Mouse (Mus musculus) kidney, adult 11 months (tissue): ENCODE results near the gene Filip1l.
A peak's percentile ranks its signal among the peaks of the same experiment; 100 is the strongest.

Experiments
- DNase-seq: peaks from one replicate; pipeline ENCODE4 v3.0.0; 2022

Gene Filip1l

DNA sequence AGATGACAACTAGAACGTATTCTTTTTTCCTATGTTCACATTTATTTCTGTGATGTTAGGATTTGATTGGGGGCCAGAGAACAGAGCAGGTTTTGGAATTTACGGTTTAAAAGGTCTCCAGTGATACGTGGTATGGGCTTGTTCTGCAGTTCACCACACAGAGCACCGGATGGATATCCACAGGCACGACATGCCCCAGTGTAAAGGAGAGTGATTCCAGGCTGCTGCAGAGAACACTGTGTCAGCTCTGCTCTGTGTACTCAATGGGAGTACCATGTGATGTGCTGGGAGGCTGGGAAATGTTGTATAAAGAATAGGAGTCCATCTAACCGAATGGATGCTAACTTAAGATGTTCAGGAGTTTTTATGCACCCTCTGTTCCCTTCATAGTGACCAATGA, 1.0 kb downstream of the Filip1l start:
- DNase-seq, result no peak

DNA sequence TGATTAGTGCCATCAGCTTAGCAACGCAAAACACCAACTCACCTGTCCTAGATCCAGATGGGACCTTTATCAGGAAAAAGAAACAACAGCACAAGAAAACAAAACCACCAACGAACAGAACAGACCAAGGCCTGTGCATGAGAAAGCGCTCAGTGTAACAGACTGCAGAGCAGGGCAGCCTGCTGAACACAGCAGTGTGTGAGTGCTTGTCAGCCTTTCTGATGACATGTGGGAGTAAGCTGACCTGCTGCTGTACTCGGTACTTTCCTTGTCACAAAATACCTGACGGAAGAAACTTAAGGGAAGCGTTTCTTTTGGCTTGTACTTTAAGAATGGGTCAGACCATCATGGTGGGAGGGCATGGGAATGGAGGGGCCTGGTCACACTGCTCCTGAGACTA, 3.6 kb downstream of the Filip1l start:
- DNase-seq, result no peak

DNA sequence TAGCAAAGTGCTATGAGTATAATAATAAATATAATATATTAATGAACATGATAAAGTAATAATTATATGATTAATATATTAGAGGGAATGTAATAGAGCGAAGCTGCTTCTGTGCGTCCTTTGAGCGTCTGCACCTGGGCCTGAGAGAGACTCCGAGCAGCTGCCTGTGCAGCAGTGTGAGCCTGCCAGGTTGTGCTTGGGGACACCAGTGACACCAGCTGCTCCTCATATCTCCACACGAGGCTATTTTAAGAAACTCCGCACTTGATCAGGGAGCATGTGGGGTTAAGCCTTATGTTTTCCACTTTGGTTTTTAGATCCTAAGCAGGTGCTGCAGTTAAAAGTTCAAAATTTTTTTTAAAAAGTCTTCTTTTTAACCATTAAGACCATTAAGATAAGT, 4.1 kb downstream of the Filip1l start:
- DNase-seq, result no peak

DNA sequence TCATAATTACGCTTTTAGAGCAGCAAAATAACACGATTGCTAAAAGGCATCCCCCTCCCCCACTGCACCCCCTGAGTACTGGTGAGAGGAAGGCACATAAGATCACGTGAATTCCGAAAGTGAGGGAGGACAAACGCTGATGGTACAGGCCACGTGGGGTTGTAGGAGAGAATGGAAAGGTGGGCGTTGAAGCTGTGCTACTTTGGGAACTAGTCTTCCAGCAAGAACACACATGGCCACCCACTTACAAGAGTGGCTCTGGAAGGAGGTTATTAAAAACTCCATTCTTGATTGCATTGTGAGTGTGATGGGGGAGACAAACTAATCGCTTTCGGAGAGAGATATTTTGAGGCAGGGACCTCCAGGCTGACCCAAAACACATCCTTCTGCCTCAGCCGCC, 6.4 kb downstream of the Filip1l start:
- DNase-seq, result no peak

DNA sequence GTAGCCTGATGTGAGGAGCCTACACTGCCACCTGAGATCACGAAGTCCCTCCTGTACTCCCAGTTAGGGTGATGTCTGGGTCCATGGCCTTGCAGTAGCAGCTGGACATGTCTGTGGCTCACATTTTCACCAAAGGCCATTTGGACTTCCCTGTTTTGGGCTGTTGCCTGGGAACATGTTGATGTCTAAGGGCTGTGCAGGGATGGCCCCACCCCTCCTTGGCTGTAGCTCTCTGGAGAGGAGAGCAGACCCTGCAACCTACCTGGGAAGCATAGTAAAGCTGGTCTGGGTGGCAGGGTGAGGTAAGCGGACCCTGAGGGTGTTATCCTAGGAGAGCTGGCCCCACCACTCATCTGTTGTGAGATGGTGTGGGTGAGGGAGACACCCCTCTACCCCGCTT, 7.9 kb downstream of the Filip1l start:
- no peak for DNase-seq

DNA sequence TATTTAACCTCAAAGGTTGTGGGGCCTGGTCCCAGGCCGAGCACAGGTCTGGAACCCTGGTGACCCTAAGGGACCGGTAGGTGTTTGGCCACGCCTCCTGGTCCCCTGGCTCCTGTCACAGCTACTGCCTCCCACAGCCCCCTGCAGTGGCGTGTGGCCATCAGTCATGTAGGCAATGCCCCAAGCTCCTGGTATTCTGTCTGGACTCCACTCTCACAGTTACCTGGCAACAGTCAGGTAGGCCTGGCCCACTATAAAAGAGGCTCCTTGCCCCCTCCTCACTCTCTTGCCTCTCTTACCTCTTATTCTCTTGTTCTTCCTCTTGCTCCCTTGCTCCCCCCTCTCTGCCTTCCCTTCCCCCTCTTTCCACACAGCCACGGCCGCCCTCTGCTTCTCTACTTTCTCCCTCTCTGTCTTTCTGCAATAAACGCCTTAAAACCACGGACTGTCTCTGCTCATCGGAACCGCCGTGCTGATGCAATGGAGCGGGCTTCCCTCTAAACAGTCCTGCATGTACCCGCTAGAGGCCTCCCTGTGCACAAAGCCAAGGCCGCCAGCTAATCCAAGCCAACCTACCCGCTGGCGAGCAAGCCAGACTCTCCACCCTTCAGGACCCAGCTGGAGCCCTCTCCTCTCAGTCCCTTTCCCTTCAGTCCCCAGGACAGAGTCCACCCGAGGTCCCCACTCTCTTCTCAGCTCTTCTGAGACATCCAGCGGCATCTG, 9.9 kb downstream of the Filip1l start:
- no peak for DNase-seq

DNA sequence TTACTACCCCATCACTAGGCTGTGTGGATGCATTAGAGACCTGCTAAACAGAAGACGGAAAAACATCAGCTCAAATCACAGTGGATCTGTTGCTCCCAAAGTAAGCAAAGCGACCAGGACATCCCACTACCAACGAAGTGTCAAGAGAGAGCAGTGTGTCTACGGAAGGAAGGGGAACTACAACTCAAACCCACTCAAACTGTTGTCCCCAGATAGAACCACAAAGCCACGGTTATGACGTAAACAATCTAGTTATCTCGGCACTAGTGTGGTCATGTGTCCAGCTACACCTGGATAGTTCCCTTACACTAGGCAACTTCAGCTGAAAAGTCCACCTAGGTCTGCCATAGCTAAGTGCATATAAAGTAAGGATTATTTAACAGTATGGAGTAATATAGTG, 11.6 kb downstream of the Filip1l start:
- DNase-seq, result no peak

DNA sequence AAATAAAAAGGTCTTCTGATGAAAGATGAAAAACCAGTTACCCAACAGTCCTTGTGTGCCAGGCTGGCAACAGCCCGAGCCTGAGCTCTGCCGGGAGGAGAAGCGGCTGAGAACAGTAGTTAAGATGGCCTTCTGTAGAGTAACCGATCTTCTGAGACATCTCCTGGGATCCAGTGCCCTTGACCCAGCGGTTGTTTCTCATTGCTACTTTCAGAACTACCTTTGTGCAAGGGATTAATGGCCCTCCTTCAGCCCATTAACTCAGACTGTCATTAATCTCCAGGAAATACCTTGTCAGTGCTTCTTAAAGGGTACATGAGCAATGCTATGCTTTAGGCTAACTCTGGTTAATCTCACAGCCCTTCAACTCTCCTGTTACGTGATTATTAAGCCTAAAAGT, 13.2 kb downstream of the Filip1l start:
- no peak for DNase-seq

DNA sequence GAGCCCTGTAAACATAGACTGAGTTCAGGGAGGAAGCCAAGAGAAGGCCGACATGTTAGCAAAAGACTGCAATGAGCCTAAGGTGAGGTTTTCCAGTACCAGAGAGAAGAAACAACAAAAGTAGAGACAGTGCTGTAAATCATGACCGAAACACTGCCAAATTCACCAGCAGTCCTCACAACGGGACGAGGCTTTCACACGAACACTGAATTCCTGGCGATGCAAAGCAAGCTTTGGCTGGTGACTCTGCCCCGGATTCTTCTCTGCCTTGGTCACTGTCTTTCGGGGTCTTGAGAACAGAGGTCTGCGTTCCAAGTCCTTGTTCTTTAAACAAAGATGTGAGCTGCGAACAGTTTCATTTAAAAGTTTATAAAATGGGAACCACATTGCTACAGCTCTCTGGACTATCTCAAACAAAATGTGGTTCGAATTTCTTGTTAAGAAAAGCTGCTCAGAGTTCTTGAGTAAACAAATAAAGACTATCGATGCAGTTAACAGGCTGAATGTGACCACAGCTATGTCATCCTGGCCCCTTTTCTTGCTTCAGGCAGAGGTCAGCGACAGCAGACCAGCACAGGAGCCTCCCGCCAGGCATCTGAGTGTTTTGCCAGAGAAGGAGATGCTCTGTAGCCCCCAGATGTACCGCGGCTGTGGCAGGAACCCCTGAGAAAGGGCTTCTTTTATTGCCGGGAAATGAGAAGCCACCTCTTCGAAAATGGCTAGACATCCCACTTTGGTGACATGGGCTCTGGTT, 14.2 kb downstream of the Filip1l start:
- DNase-seq, result no peak

DNA sequence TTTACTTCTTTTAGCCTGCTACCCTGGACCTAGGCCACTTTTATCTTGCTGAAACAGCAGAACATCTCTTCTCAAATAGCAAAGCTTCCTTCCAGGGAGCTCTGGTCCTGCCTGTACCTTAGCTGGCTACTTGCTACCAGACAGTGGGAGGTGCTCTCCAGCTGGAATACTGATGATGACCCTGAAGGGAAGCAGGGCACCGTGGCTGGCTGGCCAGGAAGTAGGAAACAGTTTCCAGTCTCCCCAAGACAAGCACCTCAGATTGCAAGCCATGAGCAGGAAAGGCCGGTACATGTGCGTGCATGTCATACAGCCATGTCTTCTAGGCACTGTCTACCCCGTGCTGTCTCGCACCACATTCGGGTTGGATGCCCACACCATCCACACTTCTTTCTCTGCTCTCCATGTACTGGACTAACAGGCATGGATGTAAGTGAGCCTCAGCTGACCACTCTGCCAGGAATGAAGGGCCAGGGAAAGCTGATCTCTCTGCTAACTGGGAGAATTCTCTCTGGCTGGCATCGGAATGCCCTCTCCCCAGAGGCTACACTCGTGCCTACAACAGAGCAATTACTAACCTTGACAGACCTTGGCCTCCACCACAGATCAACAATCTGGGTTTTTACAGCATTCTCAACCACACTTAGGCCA, 17.1 kb downstream of the Filip1l start:
- DNase-seq, result peak; percentile 42

DNA sequence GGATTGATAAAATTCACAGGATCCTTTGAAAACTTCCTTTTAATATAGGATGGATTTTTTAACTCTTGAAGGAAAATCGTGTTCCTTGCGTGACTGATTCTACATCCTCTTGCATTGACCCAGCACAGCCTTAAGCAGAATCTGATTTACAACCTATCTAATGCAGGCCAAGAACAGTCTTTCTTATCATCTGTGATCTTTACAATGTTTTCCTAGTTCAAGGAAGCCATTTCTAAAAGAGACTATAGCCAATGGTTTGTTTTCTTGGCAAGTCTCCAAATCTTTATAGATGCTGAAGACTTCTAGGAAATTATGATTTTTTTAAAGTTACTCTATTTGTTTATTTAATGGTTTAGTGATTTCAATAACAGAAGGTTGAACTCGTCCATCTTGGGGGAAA, 19.3 kb downstream of the Filip1l start:
- no peak for DNase-seq

DNA sequence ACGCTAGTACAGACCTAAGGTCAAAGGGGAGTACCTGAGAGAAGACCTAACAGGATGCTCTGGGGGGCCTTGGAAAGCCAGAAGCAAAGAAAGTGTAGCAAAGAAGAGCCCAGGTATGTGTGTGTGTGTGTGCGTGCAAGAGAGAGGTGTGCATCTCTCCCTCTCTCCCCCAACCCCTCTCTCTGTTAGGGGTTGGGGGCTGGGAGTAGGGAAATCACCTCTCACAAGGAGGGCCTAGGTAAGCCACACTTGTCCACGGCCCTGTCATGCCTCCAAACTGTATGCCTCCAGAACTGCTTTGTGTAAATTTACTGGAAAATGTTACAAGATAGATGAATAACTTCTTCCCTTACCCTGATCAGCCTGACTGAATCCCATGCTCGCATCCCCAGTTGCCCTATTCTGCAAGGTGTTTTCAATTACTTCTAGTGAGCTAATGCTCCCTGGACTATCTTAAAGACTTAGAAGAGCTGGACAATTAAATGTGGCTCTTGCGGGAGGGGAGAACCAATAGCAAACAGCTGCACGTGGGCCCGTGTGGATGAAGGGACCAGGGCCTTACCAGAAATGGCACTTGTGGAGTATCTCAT, 22.4 kb downstream of the Filip1l start:
- no peak for DNase-seq

DNA sequence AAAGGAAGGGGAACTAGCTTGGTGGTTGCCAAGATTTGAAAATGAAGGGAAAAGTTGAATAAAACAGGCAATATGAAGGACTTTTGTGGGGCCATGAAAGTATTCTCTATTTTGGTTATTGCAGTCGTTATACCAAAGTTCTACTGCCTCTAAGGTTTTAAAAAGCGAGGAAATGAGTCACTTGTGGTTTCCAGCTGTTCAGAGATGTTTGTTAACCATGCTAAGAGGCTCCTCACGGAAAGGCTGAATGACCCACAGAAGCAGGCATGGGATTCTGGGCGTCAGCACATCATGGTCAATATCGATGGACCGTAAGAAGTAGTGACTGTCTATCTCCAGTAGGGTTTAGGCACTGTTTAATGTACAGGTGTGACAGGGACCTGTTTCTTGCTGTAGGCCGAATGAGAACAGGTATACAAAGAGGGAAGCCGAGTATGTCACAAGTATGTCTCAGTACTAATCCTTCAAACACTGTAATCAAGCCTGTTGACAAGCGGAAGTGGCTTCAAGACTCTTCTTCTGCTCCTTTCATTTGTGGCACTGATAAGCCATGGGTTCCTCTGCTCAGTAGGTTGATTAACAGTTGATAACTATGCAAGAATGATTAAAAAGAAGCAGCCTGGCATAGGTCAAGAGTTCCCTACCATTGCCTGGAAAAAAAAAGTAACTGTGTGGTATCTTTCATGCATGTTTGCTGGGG, 25.9 kb downstream of the Filip1l start:
- no peak for DNase-seq

DNA sequence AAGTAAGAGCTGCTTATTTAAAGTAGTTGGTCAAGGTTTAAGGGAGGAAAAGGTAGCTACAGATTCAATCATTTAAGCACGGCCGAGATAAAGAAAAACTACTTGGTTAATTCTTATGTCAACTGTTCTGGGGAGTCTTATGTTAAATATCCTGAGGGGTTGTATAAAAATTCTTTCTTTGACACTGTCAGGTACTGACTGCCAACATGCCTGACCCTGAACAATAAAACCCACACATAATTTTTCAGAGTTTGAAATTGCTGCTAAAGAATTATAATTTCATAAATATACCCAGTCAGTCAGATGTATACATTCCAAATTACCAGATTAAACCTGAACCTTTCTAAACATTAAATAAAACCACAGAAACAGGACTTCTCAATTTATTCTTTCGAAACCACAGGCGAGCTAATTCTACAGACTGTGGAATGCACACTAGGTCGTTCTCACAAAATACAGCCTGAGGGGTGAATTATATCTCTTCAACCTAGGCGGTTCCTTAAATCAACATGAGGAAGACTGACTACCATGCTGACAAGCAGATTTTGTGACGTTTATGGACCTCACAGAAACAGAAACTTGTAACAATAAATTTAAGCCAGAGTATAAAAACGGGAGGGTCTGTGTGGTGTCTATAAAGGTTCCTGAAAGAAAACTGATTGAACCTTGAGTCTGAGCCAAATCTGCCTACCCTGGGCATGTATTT, 30.5 kb downstream of the Filip1l start:
- no peak for DNase-seq

DNA sequence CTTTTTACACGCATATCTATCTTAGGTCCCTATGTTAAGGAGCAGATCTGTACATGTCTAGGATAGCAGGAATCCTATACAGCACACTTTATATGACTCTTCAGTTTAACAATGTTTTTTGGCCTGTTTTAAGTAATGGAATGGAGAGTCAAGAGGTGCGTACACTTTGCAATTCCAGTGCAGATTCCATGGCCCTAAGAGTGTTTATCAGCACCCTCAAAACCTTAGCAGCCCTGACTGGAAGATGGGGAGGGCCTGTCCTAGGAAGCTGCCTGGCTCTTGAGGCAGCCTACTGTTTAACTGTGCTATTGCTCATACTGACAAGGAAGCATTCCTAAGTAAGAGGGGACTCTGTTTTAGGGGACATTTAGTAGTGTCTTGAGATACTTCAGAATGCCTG, 31.4 kb downstream of the Filip1l start:
- no peak for DNase-seq

DNA sequence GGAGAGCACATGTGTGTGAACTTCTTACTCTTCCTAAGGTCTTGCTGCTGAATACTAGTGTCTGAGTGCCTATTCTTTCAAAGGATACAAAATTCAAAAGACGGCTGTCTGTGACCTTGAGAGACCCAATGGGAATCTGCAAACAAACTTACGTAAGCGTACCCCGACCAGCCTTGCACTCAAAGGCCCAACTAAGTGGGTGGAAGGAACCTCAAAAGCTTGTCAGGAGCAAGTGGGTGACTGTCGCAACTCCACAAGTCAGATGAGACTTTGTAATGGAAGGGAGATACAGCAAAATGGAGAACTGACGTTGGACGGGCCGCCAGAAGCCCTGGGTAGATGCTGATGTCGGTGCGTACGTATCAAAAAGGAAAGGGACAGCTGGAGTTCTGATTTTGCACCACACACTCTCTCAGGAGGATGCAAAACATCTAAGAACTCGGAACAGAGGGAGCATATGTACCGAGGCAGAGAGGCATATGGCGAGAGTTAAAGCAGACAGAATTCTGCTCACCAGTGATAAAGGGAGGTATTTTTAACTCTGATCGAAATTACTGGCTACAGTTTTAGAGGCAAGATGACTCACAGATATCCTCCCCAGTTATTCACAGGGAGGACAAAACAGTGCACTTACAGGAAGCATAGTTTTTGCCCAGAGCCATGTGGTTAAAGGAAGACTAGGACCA, 36.8 kb downstream of the Filip1l start:
- DNase-seq, result no peak

DNA sequence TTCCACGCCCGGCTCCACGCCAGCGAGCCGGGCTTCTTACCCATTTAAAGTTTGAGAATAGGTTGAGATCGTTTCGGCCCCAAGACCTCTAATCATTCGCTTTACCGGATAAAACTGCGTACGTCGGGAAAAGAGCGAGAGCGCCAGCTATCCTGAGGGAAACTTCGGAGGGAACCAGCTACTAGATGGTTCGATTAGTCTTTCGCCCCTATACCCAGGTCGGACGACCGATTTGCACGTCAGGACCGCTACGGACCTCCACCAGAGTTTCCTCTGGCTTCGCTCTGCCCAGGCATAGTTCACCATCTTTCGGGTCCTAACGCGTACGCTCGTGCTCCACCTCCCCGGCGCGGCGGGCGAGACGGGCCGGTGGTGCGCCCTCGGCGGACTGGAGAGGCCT, 38.3 kb downstream of the Filip1l start:
- DNase-seq, result peak; percentile 94

DNA sequence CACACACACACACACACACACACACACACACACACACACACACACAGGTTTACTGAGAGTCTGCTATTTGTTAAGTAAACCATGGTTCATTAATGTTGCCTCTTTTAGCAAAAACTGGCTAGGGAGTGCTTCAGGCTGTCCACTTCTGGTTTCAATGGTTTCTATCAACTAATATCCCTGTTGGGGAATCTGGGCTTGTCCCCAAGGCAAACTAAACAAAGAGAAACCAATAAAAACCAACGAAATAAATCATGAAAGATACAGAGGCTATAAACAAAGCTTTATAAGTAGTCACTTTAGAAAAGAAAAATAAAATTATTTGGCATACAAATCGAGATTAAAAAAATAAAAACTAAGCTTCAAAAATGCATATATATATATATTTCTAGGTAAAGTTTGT, 39.6 kb downstream of the Filip1l start:
- DNase-seq, result no peak

DNA sequence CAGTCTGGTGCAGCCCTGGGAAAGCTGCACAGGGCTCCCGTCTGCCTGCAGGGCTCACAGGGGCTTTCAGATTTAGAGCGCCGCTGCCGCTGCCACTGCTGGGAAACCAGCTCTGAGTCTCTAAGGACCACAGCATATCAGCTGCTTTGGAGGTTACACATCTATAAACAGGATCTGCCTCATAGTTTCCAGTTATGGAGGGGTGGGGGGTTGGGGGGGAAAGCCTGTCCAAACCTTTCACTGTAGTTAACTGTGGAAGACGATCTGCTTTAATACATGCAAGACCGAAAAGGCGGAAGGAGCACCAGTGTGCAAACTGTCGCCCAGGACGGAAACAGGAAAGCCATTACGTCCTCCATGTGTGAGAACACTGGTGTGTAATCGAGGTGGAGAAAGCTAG, 40.3 kb downstream of the Filip1l start:
- peak; percentile 31 for DNase-seq

DNA sequence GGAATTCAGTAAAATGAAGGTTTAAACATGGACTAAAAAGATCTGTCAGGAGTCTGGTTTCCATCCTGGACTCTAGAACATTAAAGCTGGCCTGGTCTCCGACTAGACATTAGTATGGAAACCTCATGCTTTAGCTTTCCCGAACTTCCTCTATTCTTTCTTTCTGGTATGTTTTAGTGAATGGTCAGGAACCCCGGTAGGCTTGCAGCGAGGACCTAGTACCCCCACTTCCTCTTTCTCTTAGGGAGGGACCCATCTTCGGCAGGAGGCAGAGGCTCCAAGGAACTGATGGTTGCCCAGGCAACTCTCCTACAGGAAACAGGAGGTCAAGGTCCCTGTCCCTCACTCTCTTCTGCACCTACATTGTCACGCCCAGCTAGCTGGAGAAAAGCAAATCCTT, 43.4 kb downstream of the Filip1l start:
- DNase-seq, result no peak

DNA sequence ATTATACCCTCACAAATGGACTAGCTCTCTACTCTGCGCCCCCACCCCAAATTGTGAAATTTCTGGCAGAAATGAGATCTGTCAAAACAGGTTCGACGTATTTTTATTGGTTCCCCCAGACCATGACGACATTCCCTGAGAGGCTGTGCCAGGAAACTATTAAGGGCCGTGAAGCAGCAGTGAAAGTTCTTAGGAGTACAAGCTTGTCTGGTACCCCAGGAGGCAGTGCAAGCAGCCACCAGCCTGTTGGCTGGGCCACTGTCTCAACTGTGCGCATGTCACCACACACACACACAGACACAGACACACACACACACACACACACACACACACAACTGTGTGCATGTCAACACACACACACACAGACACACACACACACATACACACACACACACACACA, 45.0 kb downstream of the Filip1l start:
- no peak for DNase-seq
